Mouse (Mus musculus) liver, embryonic 15.5 days (tissue): ENCODE measurements around the gene Cdc40. TPM values are rescaled to one million over a fixed set of nuclear protein-coding genes. Genes with fewer than 3 reads are reported as not detected.

Source experiments
- polyA plus RNA-seq: library from polyadenylated mRNA; unstranded; fragments of >200 nt; fragmentation: Nextera tagmentation; extraction: Ambion mirVana; gene quantifications from 2 replicates; pipeline ENCODE4 v1.2.1, GENCODE M21; 2015

Gene Cdc40
- polyA plus RNA-seq, 1 experiment from 2014 or later: 12.6 TPM

Other genes starting within 250 kb of the Cdc40 start
- gene Mettl24, start 200.0 kb downstream of the Cdc40 start, polyA plus RNA-seq: 0.35 and 0.37 TPM in 2 replicates
- 0.68 and 0.71 TPM in 2 replicates for gene Wasf1, start 164 bp upstream of the Cdc40 start, polyA plus RNA-seq
- gene Gpr6, start 189.0 kb upstream of the Cdc40 start, polyA plus RNA-seq: not detected in 2 replicates